Mouse (Mus musculus): ENCODE results near the gene Galnt3.

Gene Galnt3

GRCm38 (mm10) chr2:66107864-66108514, 16.8 kb downstream of the Galnt3 start:
- DNase-seq (ENCODE audit: low spot score) = no peak

GRCm38 (mm10) chr2:66103740-66104436, 20.9 kb downstream of the Galnt3 start:
- no peak for DNase-seq (ENCODE audit: low spot score)

GRCm38 (mm10) chr2:66101686-66102304, 23.0 kb downstream of the Galnt3 start:
- no peak for DNase-seq (ENCODE audit: low spot score)

- no peak for DNase-seq (ENCODE audit: low spot score)
These were observed 24.0 kb downstream of the Galnt3 start for GRCm38 (mm10) chr2:66100671-66101351.

GRCm38 (mm10) chr2:66100239-66100638, 24.6 kb downstream of the Galnt3 start:
- DNase-seq (ENCODE audit: low spot score) = no peak

- no peak for DNase-seq (ENCODE audit: low spot score)
These were observed 30.1 kb downstream of the Galnt3 start for GRCm38 (mm10) chr2:66094622-66095181.

GRCm38 (mm10) chr2:66091296-66091695, 33.5 kb downstream of the Galnt3 start:
- no peak for DNase-seq (ENCODE audit: low spot score)

- DNase-seq (ENCODE audit: low spot score) = no peak
These were observed 42.9 kb downstream of the Galnt3 start for GRCm38 (mm10) chr2:66081876-66082275.

- DNase-seq (ENCODE audit: low spot score) = no peak
These were observed 44.1 kb downstream of the Galnt3 start for GRCm38 (mm10) chr2:66080731-66081130.

GRCm38 (mm10) chr2:66069454-66069853, 55.3 kb downstream of the Galnt3 start:
- DNase-seq (ENCODE audit: low spot score) = no peak

- DNase-seq (ENCODE audit: low spot score) = no peak
These were observed 61.5 kb downstream of the Galnt3 start for GRCm38 (mm10) chr2:66063291-66063690.

- no peak for DNase-seq (ENCODE audit: low spot score)
These were observed 80.2 kb downstream of the Galnt3 start for GRCm38 (mm10) chr2:66044405-66045089.

GRCm38 (mm10) chr2:66043441-66044404, 81.1 kb downstream of the Galnt3 start:
- no peak for DNase-seq (ENCODE audit: low spot score)

GRCm38 (mm10) chr2:66041917-66042419, 82.8 kb downstream of the Galnt3 start:
- no peak for DNase-seq (ENCODE audit: low spot score)

GRCm38 (mm10) chr2:66041203-66041916, 83.4 kb downstream of the Galnt3 start:
- no peak for DNase-seq (ENCODE audit: low spot score)

- no peak for DNase-seq (ENCODE audit: low spot score)
These were observed 84.2 kb downstream of the Galnt3 start for GRCm38 (mm10) chr2:66040611-66041010.

GRCm38 (mm10) chr2:66034907-66035679, 89.7 kb downstream of the Galnt3 start:
- no peak for DNase-seq (ENCODE audit: low spot score)
